Mouse (Mus musculus) forebrain, embryonic 15.5 days (tissue): ENCODE measurements at regions not wholly inside any gene's neighbourhood (a gene's known extent, or its start where the extent isn't known, plus 50 kb on each side); places are given as distances from the start of the nearest gene placed in this dataset.

Source experiments
- ATAC-seq: fragments of 200-750 bp; cut with Nextera tagmentation; replicated peaks from 2 replicates; pipeline ENCODE4 v1.8.0; 2017; ENCODE audit warnings: mild to moderate bottlenecking, moderate TSS enrichment, moderate library complexity
- H3K27ac ChIP-seq: fragments of 300-500 bp; sonication (generic); replicated peaks from 2 replicates; pipeline ENCODE4 v1.5.1; 2015; ENCODE audit warnings: mild to moderate bottlenecking, inconsistent platforms
- H3K27me3 ChIP-seq: fragments of 300-500 bp; sonication (generic); 2 replicates; pipeline ENCODE4 v1.6.1; 2015; ENCODE audit warnings: inconsistent platforms
- H3K36me3 ChIP-seq: fragments of 300-500 bp; sonication (generic); 2 replicates; pipeline ENCODE4 v1.6.1; 2015; ENCODE audit warnings: mild to moderate bottlenecking, inconsistent platforms
- H3K4me1 ChIP-seq: fragments of 300-500 bp; sonication (generic); 2 replicates; pipeline ENCODE4 v1.6.1; 2015; ENCODE audit warnings: inconsistent platforms
- H3K4me2 ChIP-seq: fragments of 300-500 bp; sonication (generic); replicated peaks from 2 replicates; pipeline ENCODE4 v1.6.1; 2015; ENCODE audit warnings: mild to moderate bottlenecking, inconsistent platforms
- H3K4me3 ChIP-seq: fragments of 300-500 bp; sonication (generic); 2 replicates; pipeline ENCODE4 v1.5.1; 2015; ENCODE audit warnings: mild to moderate bottlenecking, inconsistent platforms
- H3K9ac ChIP-seq: fragments of 300-500 bp; sonication (generic); replicated peaks from 2 replicates; pipeline ENCODE4 v1.6.1; 2015; ENCODE audit warnings: mild to moderate bottlenecking, inconsistent platforms
- H3K9me3 ChIP-seq: fragments of 300-500 bp; sonication (generic); 2 replicates; pipeline ENCODE4 v1.6.1; 2016; ENCODE audit warnings: inconsistent platforms
- WGBS: fragments of 180-500 bp; shearing (Covaris S2); methylation state at CpG from one replicate; pipeline ENCODE4 v1.1.7; 2015; ENCODE audit warnings: mixed read lengths; 5-methylcytosine and 5-hydroxymethylcytosine counted together

GRCm38 (mm10) chr7:136457171-136457570 lies 437.2 kb upstream of the Mgmt start:
- Histone ChIP-seq H3K27me3 (no peaks in the 10 kb centered on the region), H3K4me1 (no peaks in the 10 kb centered on the region), H3K4me2 (no peak overlapping the region), H3K9ac (no peak overlapping the region), H3K27ac (no peak overlapping the region), H3K4me3 (no peak overlapping the region), H3K36me3 (no peaks in the 10 kb centered on the region), H3K9me3 (no peaks in the 10 kb centered on the region)
- no peak for ATAC-seq
- WGBS, result 66% methylated on average over 7 of the region's 7 CpGs

GRCm38 (mm10) chr7:136457867-136458448 lies 436.5 kb upstream of the Mgmt start:
- Histone ChIP-seq H3K27me3 (no peaks in the 10 kb centered on the region), H3K9me3 (no peaks in the 10 kb centered on the region), H3K4me2 (no peak overlapping the region), H3K36me3 (no peaks in the 10 kb centered on the region), H3K9ac (no peak overlapping the region), H3K27ac (no peak overlapping the region), H3K4me1 (no peaks in the 10 kb centered on the region), H3K4me3 (no peak overlapping the region)
- 92% methylated on average over 10 of the region's 10 CpGs for WGBS
- no peak for ATAC-seq

GRCm38 (mm10) chr7:136477135-136477534 lies 417.3 kb upstream of the Mgmt start:
- Histone ChIP-seq H3K27ac (no peak overlapping the region), H3K4me2 (no peak overlapping the region), H3K9me3 (no peaks in the 10 kb centered on the region), H3K9ac (no peak overlapping the region), H3K27me3 (peaks cover 30% of the 10 kb centered on the region), H3K4me3 (no peak overlapping the region), H3K36me3 (no peaks in the 10 kb centered on the region), H3K4me1 (no peaks in the 10 kb centered on the region)
- no peak for ATAC-seq
- 81% methylated on average over 4 of the region's 4 CpGs for WGBS

GRCm38 (mm10) chr7:136480641-136481202 lies 413.7 kb upstream of the Mgmt start:
- no peak for ATAC-seq
- H3K4me2 ChIP-seq, result no peak overlapping the region
- H3K36me3 ChIP-seq, result no peaks in the 10 kb centered on the region
- no peaks in the 10 kb centered on the region for H3K9me3 ChIP-seq
- peaks cover 42% of the 10 kb centered on the region for H3K27me3 ChIP-seq
- WGBS, result 55% methylated on average over 13 of the region's 13 CpGs
- H3K4me1 ChIP-seq, result peaks cover 7% of the 10 kb centered on the region
- H3K4me3 ChIP-seq, result no peak overlapping the region
- H3K9ac ChIP-seq, result no peak overlapping the region
- no peak overlapping the region for H3K27ac ChIP-seq

GRCm38 (mm10) chr7:136483237-136483636 lies 411.2 kb upstream of the Mgmt start:
- H3K4me1 ChIP-seq, result peaks cover 9% of the 10 kb centered on the region
- H3K36me3 ChIP-seq, result no peaks in the 10 kb centered on the region
- no peak overlapping the region for H3K27ac ChIP-seq
- no peak overlapping the region for H3K4me3 ChIP-seq
- no peak overlapping the region for H3K9ac ChIP-seq
- no peak overlapping the region for H3K4me2 ChIP-seq
- peaks cover 65% of the 10 kb centered on the region for H3K27me3 ChIP-seq
- no peak for ATAC-seq
- H3K9me3 ChIP-seq, result no peaks in the 10 kb centered on the region

GRCm38 (mm10) chr7:136487556-136487955 lies 406.9 kb upstream of the Mgmt start:
- H3K4me2 ChIP-seq, result no peak overlapping the region
- H3K9ac ChIP-seq, result no peak overlapping the region
- no peak overlapping the region for H3K27ac ChIP-seq
- H3K4me3 ChIP-seq, result no peak overlapping the region
- WGBS, result 23% methylated on average over 5 of the region's 5 CpGs
- no peak for ATAC-seq
- no peaks in the 10 kb centered on the region for H3K36me3 ChIP-seq
- peaks cover 25% of the 10 kb centered on the region for H3K4me1 ChIP-seq
- peaks cover 76% of the 10 kb centered on the region for H3K27me3 ChIP-seq
- no peaks in the 10 kb centered on the region for H3K9me3 ChIP-seq

- WGBS, result 60% methylated on average over 3 of the region's 3 CpGs
- H3K27me3 ChIP-seq, result peaks cover 78% of the 10 kb centered on the region
- peaks cover 39% of the 10 kb centered on the region for H3K4me1 ChIP-seq
- no peak overlapping the region for H3K4me3 ChIP-seq
- H3K4me2 ChIP-seq, result no peak overlapping the region
- no peak overlapping the region for H3K9ac ChIP-seq
- ATAC-seq, result no peak
- H3K27ac ChIP-seq, result no peak overlapping the region
- no peaks in the 10 kb centered on the region for H3K9me3 ChIP-seq
- no peaks in the 10 kb centered on the region for H3K36me3 ChIP-seq
Observed at GRCm38 (mm10) chr7:136494862-136495261, 399.6 kb upstream of the Mgmt start.

GRCm38 (mm10) chr7:136496335-136497242 lies 397.8 kb upstream of the Mgmt start:
- peaks cover 43% of the 10 kb centered on the region for H3K4me1 ChIP-seq
- ATAC-seq, result no peak
- no peak overlapping the region for H3K4me2 ChIP-seq

GRCm38 (mm10) chr7:136500059-136500458 lies 394.4 kb upstream of the Mgmt start:
- H3K9me3 ChIP-seq, result no peaks in the 10 kb centered on the region
- H3K27ac ChIP-seq, result no peak overlapping the region
- ATAC-seq, result peak; percentile 76
- peaks cover 52% of the 10 kb centered on the region for H3K4me1 ChIP-seq
- H3K9ac ChIP-seq, result no peak overlapping the region
- no peak overlapping the region for H3K4me2 ChIP-seq
- H3K4me3 ChIP-seq, result no peak overlapping the region
- peaks cover 41% of the 10 kb centered on the region for H3K27me3 ChIP-seq
- no peaks in the 10 kb centered on the region for H3K36me3 ChIP-seq
- WGBS, result 11% methylated on average over 4 of the region's 4 CpGs

More at GRCm38 (mm10) chr7:136496335-136497242, 397.8 kb upstream of the Mgmt start:
- H3K27me3 ChIP-seq, result peaks cover 71% of the 10 kb centered on the region
- whole genome bisulfite sequencing, result 26% methylated on average over 19 of the region's 19 CpGs
- no peak overlapping the region for H3K4me3 ChIP-seq
- no peak overlapping the region for H3K27ac ChIP-seq
- H3K36me3 ChIP-seq, result no peaks in the 10 kb centered on the region
- no peaks in the 10 kb centered on the region for H3K9me3 ChIP-seq
- H3K9ac ChIP-seq, result no peak overlapping the region

GRCm38 (mm10) chr7:136501094-136501493 lies 393.3 kb upstream of the Mgmt start:
- Histone ChIP-seq H3K4me1 (peaks cover 49% of the 10 kb centered on the region), H3K36me3 (no peaks in the 10 kb centered on the region), H3K27ac (no peak overlapping the region), H3K27me3 (peaks cover 33% of the 10 kb centered on the region), H3K9ac (no peak overlapping the region), H3K4me2 (no peak overlapping the region), H3K9me3 (no peaks in the 10 kb centered on the region), H3K4me3 (no peak overlapping the region)
- WGBS, result 86% methylated on average over 7 of the region's 7 CpGs
- no peak for ATAC-seq

GRCm38 (mm10) chr7:136501855-136502847 lies 392.3 kb upstream of the Mgmt start:
- no peaks in the 10 kb centered on the region for H3K36me3 ChIP-seq
- no peak overlapping the region for H3K9ac ChIP-seq
- 67% methylated on average over 32 of the region's 32 CpGs for WGBS
- no peaks in the 10 kb centered on the region for H3K9me3 ChIP-seq
- peaks cover 41% of the 10 kb centered on the region for H3K4me1 ChIP-seq
- H3K27ac ChIP-seq, result no peak overlapping the region
- no peak overlapping the region for H3K4me3 ChIP-seq
- H3K4me2 ChIP-seq, result no peak overlapping the region
- ATAC-seq, result no peak
- peaks cover 22% of the 10 kb centered on the region for H3K27me3 ChIP-seq
